Mouse (Mus musculus): Measurements from ENCODE around the gene Hoxa11. TPM values are rescaled to one million over a fixed set of nuclear protein-coding genes. Genes with fewer than 3 reads are reported as not detected.

The Hoxa11 gene
- polyA plus RNA-seq, 1 experiment from 2014 or later, result 4.3 TPM

- Histone ChIP-seq H3K4me3 (replicated peaks) (peak within 1 kb of the TSS; percentile 81), H3K36me3 (no peaks in the 10 kb centered on the region), H3K9me3 (replicated peaks) (no peaks in the 10 kb centered on the region), H3K27ac (replicated peaks) (peak within 1 kb of the TSS; percentile 100), H3K9ac (replicated peaks) (peak within 1 kb of the TSS; percentile 99), H3K4me1 (peaks cover 57% of the 10 kb centered on the region), H3K4me2 (peak within 1 kb of the TSS; percentile 85), H3K27me3 (replicated peaks) (no peaks in the 10 kb centered on the region)
- WGBS, result 4% methylated on average over 38 of the region's 38 CpGs
- ATAC-seq (ENCODE audit: low FRiP score), result peak; percentile 74
These were observed 32.3 kb downstream of the Hoxa11 start, which contains the start of the genes Hoxa3 and Gm28308 for GRCm38 (mm10) chr6:52213119-52213986. Hoxa3 (minus strand) TSS chr6:52213336. Gm28308 (minus strand) TSS chr6:52213339.

DNA sequence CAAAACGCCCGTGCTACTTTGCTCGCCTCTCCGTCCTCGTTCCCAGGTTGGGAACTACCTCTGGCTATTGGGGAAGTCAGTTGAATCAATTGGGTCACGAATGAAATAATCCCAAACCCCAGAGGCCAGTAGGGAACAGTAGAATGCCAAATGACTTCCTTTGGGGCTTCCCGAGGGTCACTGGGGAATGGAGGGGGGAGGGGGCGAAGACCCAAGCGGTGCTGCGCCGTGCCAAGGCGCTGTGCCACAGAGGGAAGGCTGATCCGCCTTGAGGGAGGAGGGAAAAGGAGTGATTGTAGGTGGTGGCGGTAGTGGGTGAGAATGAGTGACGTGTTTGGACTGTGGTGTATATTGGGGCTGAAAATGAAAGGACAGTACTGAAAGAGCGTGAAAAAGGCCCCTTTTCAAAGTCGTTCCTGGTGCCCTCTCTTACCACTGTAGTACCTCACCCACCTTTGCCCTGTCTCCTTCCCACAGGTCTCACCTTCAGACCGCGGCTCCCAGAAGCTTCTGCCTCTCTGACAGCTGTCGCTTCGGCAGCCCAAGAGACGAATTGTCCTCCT lies 33.0 kb downstream of the Hoxa11 start:
- under 1% methylated on average over 22 of the region's 22 CpGs for WGBS
- Histone ChIP-seq H3K9ac (replicated peaks) (peak overlapping the region; percentile 99), H3K27me3 (replicated peaks) (no peaks in the 10 kb centered on the region), H3K4me1 (peaks cover 57% of the 10 kb centered on the region), H3K36me3 (no peaks in the 10 kb centered on the region), H3K9me3 (replicated peaks) (no peaks in the 10 kb centered on the region), H3K27ac (replicated peaks) (peak overlapping the region; percentile 100), H3K4me3 (replicated peaks) (peak overlapping the region; percentile 81), H3K4me2 (peak overlapping the region; percentile 85)
- ATAC-seq (ENCODE audit: low FRiP score), result peak; percentile 18

DNA sequence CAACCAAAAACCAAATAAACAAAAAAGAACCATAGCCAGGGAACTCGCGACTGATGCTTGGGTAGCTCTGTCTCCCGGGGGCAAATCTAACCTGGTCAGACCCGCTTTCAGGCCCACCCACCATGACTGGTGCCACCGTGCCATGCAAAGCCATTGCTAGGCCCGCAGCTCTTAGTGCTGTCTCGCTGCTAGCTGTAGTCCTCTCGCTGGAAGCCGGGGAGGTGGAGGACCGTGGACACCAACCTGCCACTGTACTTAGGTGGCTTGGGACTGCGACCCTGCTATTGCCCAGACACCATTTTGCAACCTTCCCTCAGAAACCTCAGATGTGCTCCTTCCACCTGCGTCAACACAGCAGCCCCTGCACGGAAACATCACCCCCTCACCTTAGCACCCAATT lies 33.6 kb downstream of the Hoxa11 start:
- Histone ChIP-seq H3K9me3 (replicated peaks) (no peaks in the 10 kb centered on the region), H3K27me3 (replicated peaks) (no peaks in the 10 kb centered on the region), H3K4me1 (peaks cover 62% of the 10 kb centered on the region), H3K4me2 (peak overlapping the region; percentile 85), H3K9ac (replicated peaks) (peak overlapping the region; percentile 99), H3K4me3 (replicated peaks) (peak overlapping the region; percentile 81), H3K27ac (replicated peaks) (peak overlapping the region; percentile 100), H3K36me3 (no peaks in the 10 kb centered on the region)
- WGBS, result 5% methylated on average over 13 of the region's 13 CpGs
- ATAC-seq (ENCODE audit: low FRiP score), result no peak

- Histone ChIP-seq H3K36me3 (no peaks in the 10 kb centered on the region), H3K4me1 (peaks cover 68% of the 10 kb centered on the region), H3K27ac (replicated peaks) (peak overlapping the region; percentile 100), H3K9ac (replicated peaks) (peak overlapping the region; percentile 99), H3K4me2 (peak overlapping the region; percentile 85), H3K4me3 (replicated peaks) (peak overlapping the region; percentile 81), H3K9me3 (replicated peaks) (no peaks in the 10 kb centered on the region), H3K27me3 (replicated peaks) (no peaks in the 10 kb centered on the region)
- WGBS, result 2% methylated on average over 37 of the region's 37 CpGs
- peak; percentile 29 for ATAC-seq (ENCODE audit: low FRiP score)
These were observed 34.3 kb downstream of the Hoxa11 start for GRCm38 (mm10) chr6:52211170-52211935.

- peak overlapping the region; percentile 81 for H3K4me3 ChIP-seq (replicated peaks)
- H3K9me3 ChIP-seq (replicated peaks), result no peaks in the 10 kb centered on the region
- no peaks in the 10 kb centered on the region for H3K27me3 ChIP-seq (replicated peaks)
- 6% methylated on average over 12 of the region's 12 CpGs for WGBS
- H3K36me3 ChIP-seq, result 0 out of 2 replicates have a peak, but pooled peaks cover 3% of the 10 kb centered on the region
- H3K27ac ChIP-seq (replicated peaks), result peak overlapping the region; percentile 89
- H3K9ac ChIP-seq (replicated peaks), result peak overlapping the region; percentile 63
- no peak for ATAC-seq (ENCODE audit: low FRiP score)
- H3K4me2 ChIP-seq, result peak overlapping the region; percentile 85
- peaks cover 68% of the 10 kb centered on the region for H3K4me1 ChIP-seq
These were observed 35.9 kb downstream of the Hoxa11 start for GRCm38 (mm10) chr6:52209685-52210046.

DNA sequence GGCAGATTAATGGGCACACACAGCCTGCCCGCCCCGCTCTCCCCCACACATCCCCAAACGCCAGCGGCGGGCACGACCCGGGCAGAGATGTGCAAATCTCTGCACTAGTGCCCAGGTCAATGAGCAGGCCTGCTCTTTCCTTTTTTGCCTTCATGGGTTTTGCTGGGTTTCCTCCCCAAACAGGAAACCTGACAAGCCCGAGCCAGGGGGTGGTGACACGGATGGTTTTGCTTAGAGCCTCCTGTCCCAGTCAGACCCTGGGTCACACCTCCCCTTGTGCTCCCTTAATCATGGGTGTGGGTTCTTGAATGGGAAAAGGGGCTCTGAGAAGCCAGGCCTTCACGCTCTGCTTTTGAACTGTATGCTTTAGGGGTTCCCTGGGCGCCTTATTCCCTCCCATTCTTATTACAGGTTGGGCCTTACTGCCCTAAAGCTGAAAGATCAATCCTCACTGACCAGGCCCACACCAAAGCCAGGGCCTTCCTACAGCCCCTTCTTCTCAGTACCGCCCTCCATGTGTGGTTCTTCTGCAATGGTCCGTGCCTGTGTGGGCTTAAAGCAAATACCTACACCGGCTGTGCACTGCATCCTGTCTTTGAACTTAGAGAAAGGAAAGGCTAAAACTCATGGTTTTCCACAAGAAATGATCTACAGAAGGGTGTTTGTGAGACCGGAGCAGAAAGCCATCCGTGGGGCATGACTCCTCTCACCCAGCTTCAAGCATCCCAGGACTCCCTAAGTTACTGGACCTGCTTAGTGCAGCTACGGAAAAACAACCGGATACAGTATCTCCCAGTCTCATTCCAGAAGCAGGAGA lies 36.5 kb downstream of the Hoxa11 start:
- Histone ChIP-seq H3K4me3 (replicated peaks) (peak overlapping the region; percentile 81), H3K36me3 (0 out of 2 replicates have a peak, but pooled peaks cover 3% of the 10 kb centered on the region), H3K27me3 (replicated peaks) (no peaks in the 10 kb centered on the region), H3K4me2 (peak overlapping the region; percentile 85), H3K9me3 (replicated peaks) (no peaks in the 10 kb centered on the region), H3K27ac (replicated peaks) (peak overlapping the region; percentile 89), H3K9ac (replicated peaks) (peak overlapping the region; percentile 63), H3K4me1 (peaks cover 68% of the 10 kb centered on the region)
- no peak; the same call in 1 of the 2 replicates for ATAC-seq (ENCODE audit: low FRiP score)
- 3% methylated on average over 18 of the region's 18 CpGs for WGBS

DNA sequence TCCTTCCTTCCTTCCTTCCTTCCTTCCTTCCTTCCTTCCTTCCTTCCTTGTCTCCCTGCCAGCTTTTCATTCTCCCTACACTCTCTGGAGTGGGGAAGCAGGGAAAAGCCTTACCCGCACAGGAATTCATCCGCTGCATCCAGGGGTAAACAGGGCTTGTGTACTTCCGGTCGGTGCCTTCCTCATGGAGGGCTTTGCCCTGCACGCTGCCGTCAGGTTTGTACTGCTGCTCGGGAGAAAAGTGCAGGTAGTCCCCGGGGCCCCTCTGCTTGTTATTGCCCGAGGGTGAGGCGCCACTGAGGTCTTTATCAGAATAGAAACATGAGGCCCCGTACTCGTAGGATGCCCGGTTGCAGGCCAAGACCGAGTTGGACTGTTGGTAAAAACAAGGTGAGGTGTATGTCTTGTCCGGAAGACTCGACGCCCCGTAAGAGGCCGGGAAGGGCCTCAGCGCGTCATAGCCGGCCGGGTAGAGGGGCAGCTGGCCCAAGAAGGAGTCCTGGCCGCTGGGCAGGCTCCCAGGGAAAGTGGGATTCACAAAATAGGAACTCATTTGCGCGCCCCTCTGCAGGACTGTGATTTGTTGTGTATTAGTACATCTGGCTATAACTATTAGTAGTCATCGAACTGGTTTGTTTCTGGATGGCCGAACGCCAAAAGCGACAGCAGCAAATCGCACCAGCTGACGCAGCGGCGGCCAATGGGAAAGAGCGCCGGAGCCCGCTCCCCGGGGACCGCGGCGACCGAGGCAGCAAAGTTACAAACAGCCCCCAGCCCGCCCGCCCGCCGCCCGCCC lies 37.3 kb downstream of the Hoxa11 start, which contains the start of gene Hoxa6:
Hoxa6 (minus strand) TSS at position 651 of the 796 bp plus-strand sequence.
- H3K27me3 ChIP-seq (replicated peaks), result no peaks in the 10 kb centered on the region
- peak within 1 kb of the TSS; percentile 89 for H3K27ac ChIP-seq (replicated peaks)
- H3K4me1 ChIP-seq, result peaks cover 71% of the 10 kb centered on the region
- peak within 1 kb of the TSS; percentile 63 for H3K9ac ChIP-seq (replicated peaks)
- 0 out of 2 replicates have a peak, but pooled peaks cover 3% of the 10 kb centered on the region for H3K36me3 ChIP-seq
- no peaks in the 10 kb centered on the region for H3K9me3 ChIP-seq (replicated peaks)
- peak within 1 kb of the TSS; percentile 85 for H3K4me2 ChIP-seq
- under 1% methylated on average over 47 of the region's 47 CpGs for WGBS
- peak within 1 kb of the TSS; percentile 81 for H3K4me3 ChIP-seq (replicated peaks)
- ATAC-seq (ENCODE audit: low FRiP score), result 0 out of 2 replicates have a peak, but pooled peaks have one; percentile 9

- peaks cover 78% of the 10 kb centered on the region for H3K4me1 ChIP-seq
- H3K4me2 ChIP-seq, result peak overlapping the region; percentile 85
These were observed 38.0 kb downstream of the Hoxa11 start for GRCm38 (mm10) chr6:52207684-52207976.

GRCm38 (mm10) chr6:52206882-52207683 lies 38.5 kb downstream of the Hoxa11 start:
- H3K4me2 ChIP-seq, result peak overlapping the region; percentile 85
- H3K9me3 ChIP-seq (replicated peaks), result no peaks in the 10 kb centered on the region
- H3K4me1 ChIP-seq, result peaks cover 82% of the 10 kb centered on the region
- H3K9ac ChIP-seq (replicated peaks), result peak overlapping the region; percentile 32
- peak overlapping the region; percentile 81 for H3K4me3 ChIP-seq (replicated peaks)
- no peaks in the 10 kb centered on the region for H3K27me3 ChIP-seq (replicated peaks)
- peak overlapping the region; percentile 79 for H3K27ac ChIP-seq (replicated peaks)
- 10% methylated on average over 4 of the region's 4 CpGs for WGBS
- no peak for ATAC-seq (ENCODE audit: low FRiP score)
- peaks cover 8% of the 10 kb centered on the region; the same call in 1 of the 2 replicates for H3K36me3 ChIP-seq

More at GRCm38 (mm10) chr6:52207684-52207976, 38.0 kb downstream of the Hoxa11 start:
- Histone ChIP-seq H3K4me3 (replicated peaks) (peak overlapping the region; percentile 81), H3K9me3 (replicated peaks) (no peaks in the 10 kb centered on the region), H3K9ac (replicated peaks) (peak overlapping the region; percentile 32), H3K27ac (replicated peaks) (peak overlapping the region; percentile 79), H3K36me3 (0 out of 2 replicates have a peak, but pooled peaks cover 4% of the 10 kb centered on the region), H3K27me3 (replicated peaks) (no peaks in the 10 kb centered on the region)
- no peak for ATAC-seq (ENCODE audit: low FRiP score)
